Mouse (Mus musculus): ENCODE measurements around the gene Gm20388.

The Gm20388 gene

GRCm38 (mm10) chr8:123352118-123352517 lies 3441.5 kb downstream of the Gm20388 start:
- in situ Hi-C loops (cut with MboI): no loop called here

- in situ Hi-C loops (cut with MboI): no loop called here
Observed at GRCm38 (mm10) chr8:123352786-123353185, 3442.1 kb downstream of the Gm20388 start.

- in situ Hi-C loops (cut with MboI): no loop called here
Observed at GRCm38 (mm10) chr8:123353216-123353615, 3442.6 kb downstream of the Gm20388 start.

- in situ Hi-C loops (cut with MboI): no loop called here
Observed at GRCm38 (mm10) chr8:123361082-123361739, 3450.6 kb downstream of the Gm20388 start.

GRCm38 (mm10) chr8:123373403-123374238 lies 3463.0 kb downstream of the Gm20388 start, which contains the start of gene Tcf25:
TSS of gene Tcf25 (plus strand) at chr8:123373753.
- in situ Hi-C loops (cut with MboI): no loop called here

DNA sequence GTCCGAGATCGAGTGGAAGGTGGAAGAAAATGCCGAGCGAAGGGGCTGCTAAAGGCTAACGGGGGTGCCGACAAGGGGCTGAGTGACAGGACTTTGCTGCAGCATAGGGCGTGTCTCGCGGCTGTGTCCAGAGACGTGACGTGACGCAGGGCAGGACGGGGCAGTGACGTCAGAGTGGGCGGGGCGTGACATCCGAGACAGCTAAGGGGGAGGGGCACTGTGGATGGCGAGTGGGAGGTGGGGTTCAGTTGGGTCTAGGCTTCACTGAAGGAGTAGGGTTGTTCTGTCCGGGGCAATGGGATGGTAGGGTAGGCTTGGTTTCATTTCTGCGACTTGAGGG lies 3463.6 kb downstream of the Gm20388 start:
- in situ Hi-C loops (cut with MboI): no loop called here

GRCm38 (mm10) chr8:123375701-123376100 lies 3465.1 kb downstream of the Gm20388 start:
- in situ Hi-C loops (cut with MboI): no loop called here

DNA sequence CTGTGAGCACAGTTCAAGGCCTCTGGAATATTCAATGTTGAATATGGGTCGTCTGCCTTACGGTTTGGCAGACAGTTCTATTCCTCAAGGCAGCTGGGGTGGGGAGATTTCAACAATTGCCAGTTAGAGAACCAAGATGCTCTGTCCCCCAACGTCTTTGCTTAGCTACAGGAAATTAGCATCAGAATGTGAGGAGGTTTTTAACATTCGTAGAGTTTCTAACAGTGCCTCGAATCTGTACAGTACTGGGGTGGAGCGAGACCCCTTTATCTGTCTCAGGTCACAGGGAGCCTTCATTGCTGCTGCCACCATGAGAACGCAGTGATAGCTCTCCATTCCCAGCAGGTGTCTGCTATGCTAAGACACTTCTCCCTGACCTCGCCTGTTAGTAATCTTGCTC lies 3465.5 kb downstream of the Gm20388 start:
- in situ Hi-C loops (cut with MboI): no loop called here

- in situ Hi-C loops (cut with MboI): no loop called here
Observed at GRCm38 (mm10) chr8:123381711-123382110, 3471.1 kb downstream of the Gm20388 start.

GRCm38 (mm10) chr8:123382516-123382915 lies 3471.9 kb downstream of the Gm20388 start:
- in situ Hi-C loops (cut with MboI): no loop called here

DNA sequence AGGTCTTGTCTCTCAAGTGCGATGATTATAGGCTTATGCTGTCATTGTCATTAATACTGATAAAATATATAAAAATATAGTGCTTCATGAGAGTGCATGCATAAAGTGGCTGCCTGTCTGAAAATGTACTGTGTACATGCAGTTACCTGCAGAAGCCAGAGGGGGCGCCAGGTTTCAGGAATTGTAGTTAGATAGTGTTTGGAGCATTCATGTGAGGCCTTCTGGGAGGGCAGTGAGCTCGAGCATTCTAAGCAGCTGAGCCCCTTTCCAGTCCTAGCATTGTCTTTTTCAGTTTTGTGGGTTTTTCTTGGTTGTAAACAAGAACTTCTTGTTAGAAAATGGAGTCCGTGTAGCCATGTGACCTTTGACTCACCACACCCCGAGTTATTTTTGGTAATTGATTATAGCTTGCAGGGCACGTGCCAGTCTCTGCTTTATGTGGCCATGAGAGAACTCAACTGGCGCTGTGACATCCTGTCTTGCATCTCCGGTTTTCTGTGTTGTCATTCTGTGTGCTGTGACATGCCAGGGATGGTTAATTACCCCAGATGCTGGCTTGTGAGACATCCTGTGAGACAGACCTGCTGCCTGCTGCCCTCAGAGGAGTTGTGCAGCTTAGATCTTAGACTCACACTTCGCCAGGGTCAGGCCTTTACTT lies 3474.4 kb downstream of the Gm20388 start:
- in situ Hi-C loops (cut with MboI): no loop called here

DNA sequence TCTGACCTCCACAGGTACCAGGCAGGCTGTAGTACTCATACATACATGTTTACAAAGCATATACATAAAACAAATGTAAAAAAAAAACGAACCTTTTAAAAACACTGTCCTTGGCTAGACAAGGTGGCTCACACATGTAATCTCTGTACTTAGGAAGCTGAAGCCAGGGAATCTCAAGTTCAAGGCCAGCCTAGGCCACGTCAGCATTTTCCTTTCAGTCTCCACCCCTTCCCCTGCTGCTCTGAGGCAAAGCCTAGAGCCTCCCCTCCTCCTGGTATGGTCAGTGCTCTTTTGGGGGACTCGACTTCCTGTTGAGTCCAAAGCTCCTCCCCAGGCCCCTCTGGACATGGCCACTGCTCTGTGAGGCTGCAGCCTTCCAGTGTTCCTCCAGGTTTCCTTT lies 3476.4 kb downstream of the Gm20388 start:
- in situ Hi-C loops (cut with MboI): no loop called here

DNA sequence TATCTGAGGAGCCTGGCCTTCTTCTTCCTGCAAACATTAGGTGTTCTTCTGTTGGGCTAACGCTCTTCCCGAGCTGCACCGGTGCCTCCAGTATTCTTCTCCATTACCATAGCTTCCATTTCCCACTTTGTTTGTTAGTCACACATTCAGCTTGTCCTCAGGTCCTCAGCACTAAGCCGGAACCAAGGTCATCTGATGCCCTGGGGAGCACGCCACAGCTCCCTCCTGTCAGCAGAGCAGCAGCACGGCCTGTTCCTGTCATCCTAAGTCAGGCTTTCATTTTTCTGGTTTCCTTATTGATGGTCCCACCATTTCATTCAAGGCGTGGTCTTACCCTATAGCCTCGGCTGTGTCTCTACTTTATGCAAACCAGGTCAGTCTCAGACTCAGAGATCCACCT lies 3477.2 kb downstream of the Gm20388 start:
- in situ Hi-C loops (cut with MboI): no loop called here

DNA sequence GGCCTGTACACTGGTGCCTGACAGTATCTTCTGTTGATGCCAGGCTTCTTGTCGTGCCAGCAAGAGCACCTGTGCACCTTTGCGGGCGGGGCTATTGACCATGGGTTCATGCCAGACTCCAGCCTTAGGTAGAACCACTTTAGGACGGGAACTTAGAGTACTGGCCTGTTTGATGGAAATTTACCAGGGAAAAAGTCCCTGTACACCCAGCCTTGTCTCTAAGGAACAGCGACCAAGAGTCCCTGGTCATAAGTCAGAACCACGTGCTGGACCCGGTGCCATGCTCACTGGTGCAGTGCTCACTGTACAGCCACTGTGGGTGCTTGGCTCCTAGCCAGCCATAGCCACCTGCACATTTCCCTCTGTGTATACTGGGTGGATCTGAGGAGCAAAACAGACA lies 3478.4 kb downstream of the Gm20388 start:
- in situ Hi-C loops (cut with MboI): no loop called here

GRCm38 (mm10) chr8:123398308-123398707 lies 3487.7 kb downstream of the Gm20388 start:
- in situ Hi-C loops (cut with MboI): no loop called here

- in situ Hi-C loops (cut with MboI): no loop called here
Observed at GRCm38 (mm10) chr8:123401936-123402335, 3491.3 kb downstream of the Gm20388 start.

DNA sequence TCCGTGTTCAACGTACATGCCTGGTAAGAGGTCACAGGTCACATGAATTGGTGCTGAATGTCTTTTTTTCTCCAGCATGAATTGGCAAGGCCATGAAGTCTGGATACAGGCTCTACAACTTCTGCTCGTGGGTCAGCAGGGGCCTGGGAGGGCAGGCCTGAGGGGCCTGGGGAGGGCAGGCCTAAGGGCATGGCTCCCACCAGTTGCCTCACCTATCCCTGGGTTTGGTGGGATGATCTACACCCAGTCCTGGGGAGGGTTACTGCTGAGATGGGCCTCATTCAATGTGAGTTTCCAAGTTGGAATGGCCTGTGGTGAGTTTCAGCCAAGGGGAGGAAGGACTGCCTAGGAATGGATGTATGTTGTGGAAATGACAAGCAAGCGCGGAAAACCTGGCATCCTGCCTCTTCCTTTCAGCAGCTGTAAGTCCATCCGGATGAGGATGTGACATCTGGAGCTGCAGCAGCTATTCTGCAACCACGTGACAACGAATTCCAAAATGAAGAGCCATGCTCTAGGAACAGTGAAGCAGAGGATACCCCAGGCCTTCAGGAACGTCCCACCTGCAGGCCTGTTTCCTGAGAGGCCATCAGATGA lies 3492.2 kb downstream of the Gm20388 start:
- in situ Hi-C loops (cut with MboI): no loop called here

DNA sequence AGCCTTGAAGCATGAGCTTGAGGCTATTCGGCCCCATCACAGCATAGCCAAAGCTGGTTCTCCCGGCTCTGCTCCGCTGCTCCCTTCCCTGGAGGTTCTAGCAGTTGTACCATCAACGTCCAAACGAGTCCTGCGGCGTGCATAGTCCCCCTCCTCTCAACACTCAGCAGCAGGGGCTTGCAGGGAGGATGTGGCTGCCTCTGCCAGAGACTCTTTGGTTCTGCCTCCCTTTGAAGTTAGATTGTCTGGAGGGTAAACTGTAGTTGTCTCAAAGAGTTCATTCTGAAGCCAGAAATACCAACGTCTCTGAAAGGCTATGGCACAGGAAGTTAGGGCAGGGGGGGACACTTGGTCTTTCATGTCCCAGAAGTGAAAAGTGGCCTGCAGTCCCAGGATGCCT lies 3493.9 kb downstream of the Gm20388 start:
- in situ Hi-C loops (cut with MboI): no loop called here

GRCm38 (mm10) chr8:123406786-123407185 lies 3496.1 kb downstream of the Gm20388 start, which contains the start of gene Mc1r:
TSS of gene Mc1r (plus strand) at chr8:123407107.
- in situ Hi-C loops (cut with MboI): no loop called here

DNA sequence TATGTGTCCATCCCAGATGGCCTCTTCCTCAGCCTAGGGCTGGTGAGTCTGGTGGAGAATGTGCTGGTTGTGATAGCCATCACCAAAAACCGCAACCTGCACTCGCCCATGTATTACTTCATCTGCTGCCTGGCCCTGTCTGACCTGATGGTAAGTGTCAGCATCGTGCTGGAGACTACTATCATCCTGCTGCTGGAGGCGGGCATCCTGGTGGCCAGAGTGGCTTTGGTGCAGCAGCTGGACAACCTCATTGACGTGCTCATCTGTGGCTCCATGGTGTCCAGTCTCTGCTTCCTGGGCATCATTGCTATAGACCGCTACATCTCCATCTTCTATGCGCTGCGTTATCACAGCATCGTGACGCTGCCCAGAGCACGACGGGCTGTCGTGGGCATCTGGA lies 3497.0 kb downstream of the Gm20388 start:
- in situ Hi-C loops (cut with MboI): no loop called here

- in situ Hi-C loops (cut with MboI): no loop called here
Observed at GRCm38 (mm10) chr8:123408586-123409544, 3498.2 kb downstream of the Gm20388 start.
